Mouse (Mus musculus) bone marrow, adult 2 months (tissue): ENCODE measurements at regions not wholly inside any gene's neighbourhood (a gene's known extent, or its start where the extent isn't known, plus 50 kb on each side); places are given as distances from the start of the nearest gene placed in this dataset.

ENCODE experiments used
- H3K27ac ChIP-seq: fragments of 200-500 bp; 2 replicates; pipeline ENCODE4 v1.5.1; 2012; ENCODE audit warnings: low read depth, mild to moderate bottlenecking, control low read depth, inconsistent platforms, low read length; ENCODE audit not compliant: control insufficient read depth, poor library complexity, insufficient read depth
- H3K4me1 ChIP-seq: fragments of 200-500 bp; 2 replicates; pipeline ENCODE4 v1.6.1; 2011; ENCODE audit warnings: low read length; ENCODE audit not compliant: control insufficient read depth, insufficient read depth
- H3K4me3 ChIP-seq: fragments of 200-500 bp; replicated peaks from 2 replicates; pipeline ENCODE3; 2011; ENCODE audit warnings: mild to moderate bottlenecking, low read depth, low read length, control low read depth; ENCODE audit not compliant: control insufficient read depth
- CTCF ChIP-seq: fragments of 200-500 bp; IDR thresholded peaks from 2 replicates; pipeline ENCODE4 v1.5.1; 2011; ENCODE audit warnings: low read length, control low read depth; ENCODE audit not compliant: control insufficient read depth, insufficient read depth
- POLR2A ChIP-seq: fragments of 200-500 bp; IDR thresholded peaks from 2 replicates; pipeline ENCODE4 v1.6.1; 2011; ENCODE audit warnings: low read depth, mild to moderate bottlenecking, control low read depth, low read length, borderline replicate concordance; ENCODE audit not compliant: control insufficient read depth
- WGBS: fragments of 180-500 bp; shearing (Covaris S2); methylation state at CpG from one replicate; pipeline ENCODE4 v1.1.7; 2018; 5-methylcytosine and 5-hydroxymethylcytosine counted together

DNA sequence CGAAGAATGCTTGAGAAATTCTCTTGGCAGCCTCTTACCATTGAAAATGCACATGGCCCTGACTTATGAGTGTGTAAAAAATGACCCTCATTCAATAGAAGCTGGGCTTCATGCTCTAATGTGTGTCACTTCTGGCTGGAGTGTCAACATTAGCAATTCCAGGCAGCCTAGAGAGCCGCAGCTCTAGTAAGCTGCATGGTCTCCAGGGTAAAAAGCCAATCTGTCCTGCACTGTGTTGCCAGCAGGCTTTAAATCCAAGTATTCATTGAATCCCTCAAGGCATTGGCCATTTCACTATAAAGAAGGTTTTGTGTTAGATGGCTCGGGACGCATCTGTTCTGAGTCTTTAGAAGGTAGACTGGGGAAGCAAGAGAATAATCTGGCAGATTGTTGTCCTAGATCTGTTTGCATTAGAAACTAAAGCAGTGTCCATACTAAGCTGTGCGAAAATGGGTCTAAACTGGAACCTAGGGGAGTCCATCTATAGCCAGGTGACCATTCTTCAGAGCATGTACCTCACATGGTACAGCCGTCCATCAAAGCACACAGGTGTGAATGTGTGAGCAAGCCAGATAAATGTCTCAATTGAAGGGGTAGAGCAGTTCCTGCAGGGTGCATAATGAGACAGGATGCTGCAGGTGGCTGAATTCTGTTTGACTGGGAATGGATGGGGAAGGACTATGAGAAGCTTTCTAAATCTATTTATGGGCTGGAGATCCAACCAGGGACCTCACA, 189.6 kb downstream of the Smoc2 start:
- H3K4me3 ChIP-seq, result no peak overlapping the region
- TF ChIP-seq CTCF (no peak), POLR2A (no peak)
- 72% methylated on average over 6 of the region's 6 CpGs for WGBS
- no peak overlapping the region for H3K27ac ChIP-seq
- H3K4me1 ChIP-seq, result no peaks in the 10 kb centered on the region

DNA sequence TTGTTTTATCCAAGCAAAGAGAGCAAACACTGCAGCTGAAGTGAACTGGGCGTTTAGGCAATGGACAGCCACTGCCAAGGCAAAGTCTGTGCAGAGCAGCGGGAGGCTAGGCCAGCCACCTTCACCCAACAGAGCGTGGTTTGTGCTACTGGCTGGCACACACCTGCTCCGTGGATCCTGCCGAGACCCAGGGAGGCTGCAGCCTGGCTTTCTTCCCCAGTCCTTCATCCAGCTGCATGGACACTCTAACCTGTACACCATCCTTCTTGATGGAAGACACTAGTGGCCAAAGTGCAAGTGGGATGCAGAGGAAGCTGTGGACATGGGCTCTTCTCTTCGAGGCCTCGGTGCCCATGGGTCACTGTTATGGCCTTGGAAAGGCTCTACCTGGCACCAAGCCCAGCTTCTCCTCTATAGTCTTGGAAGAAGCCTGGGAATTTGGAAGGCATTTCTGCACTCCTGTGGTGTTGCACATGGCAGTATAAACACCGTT, 176.0 kb downstream of the Smoc2 start:
- no peak overlapping the region for H3K4me3 ChIP-seq
- TF ChIP-seq POLR2A (no peak), CTCF (no peak)
- H3K27ac ChIP-seq, result no peak overlapping the region
- WGBS, result 75% methylated on average over 8 of the region's 8 CpGs
- H3K4me1 ChIP-seq, result no peaks in the 10 kb centered on the region; the same call in 1 of the 2 replicates
